Mouse (Mus musculus): ENCODE results near the gene Sec24d. TPM values are rescaled to one million over a fixed set of nuclear protein-coding genes. Genes with fewer than 3 reads are reported as not detected.

The Sec24d gene
- total RNA-seq (2021): 10 to 100 TPM; 25.2 to 29.3 TPM
- long read RNA-seq, transcript Sec24d-201 (23 exons, 3,903 nt): major isoform, 5 of 11 reads
- long read RNA-seq, partial matches to known transcripts: 6 of 11 reads
- long read RNA-seq, other reads (novel, unspliced or antisense): 0 of 11 reads

- peak; percentile 76 to 84 for DNase-seq (ENCODE audit: low spot score in 2 of 2)
Observed at GRCm38 (mm10) chr3:123266753-123267651, at the start of gene Sec24d. TSS of gene Sec24d (plus strand) at chr3:123267455.

GRCm38 (mm10) chr3:123218646-123219045, 48.6 kb upstream of the Sec24d start:
- DNase-seq (ENCODE audit: low spot score in 2 of 2): no peak

- DNase-seq (ENCODE audit: low spot score in 2 of 2): no peak
Observed at GRCm38 (mm10) chr3:123227276-123227675, 40.0 kb upstream of the Sec24d start.

- DNase-seq (ENCODE audit: low spot score in 2 of 2): no peak
Observed at GRCm38 (mm10) chr3:123231639-123232038, 35.6 kb upstream of the Sec24d start.

- peak; percentile 28 to 56 for DNase-seq (ENCODE audit: low spot score in 2 of 2)
Observed at GRCm38 (mm10) chr3:123234191-123234836, 32.9 kb upstream of the Sec24d start.

GRCm38 (mm10) chr3:123235495-123235894, 31.8 kb upstream of the Sec24d start:
- DNase-seq (ENCODE audit: low spot score in 2 of 2): no peak

- peak; percentile 26 to 48 for DNase-seq (ENCODE audit: low spot score in 2 of 2)
Observed at GRCm38 (mm10) chr3:123235921-123236320, 31.3 kb upstream of the Sec24d start, which contains the start of gene Synpo2. TSS of gene Synpo2 (minus strand) at chr3:123236149.

GRCm38 (mm10) chr3:123237039-123237438, 30.2 kb upstream of the Sec24d start:
- no peak for DNase-seq (ENCODE audit: low spot score in 2 of 2)

GRCm38 (mm10) chr3:123237446-123237845, 29.8 kb upstream of the Sec24d start:
- no peak for DNase-seq (ENCODE audit: low spot score in 2 of 2)

GRCm38 (mm10) chr3:123244376-123244775, 22.9 kb upstream of the Sec24d start:
- no peak for DNase-seq (ENCODE audit: low spot score in 2 of 2)

GRCm38 (mm10) chr3:123245646-123246045, 21.6 kb upstream of the Sec24d start:
- DNase-seq (ENCODE audit: low spot score in 2 of 2): no peak

- DNase-seq (ENCODE audit: low spot score in 2 of 2): no peak
Observed at GRCm38 (mm10) chr3:123256181-123257101, 10.8 kb upstream of the Sec24d start.

- DNase-seq (ENCODE audit: low spot score in 2 of 2): no peak
Observed at GRCm38 (mm10) chr3:123258709-123259108, 8.5 kb upstream of the Sec24d start.

- DNase-seq (ENCODE audit: low spot score in 2 of 2): peak; percentile 25 to 36
Observed at GRCm38 (mm10) chr3:123264706-123265105, 2.5 kb upstream of the Sec24d start.

- peak; percentile 63 to 68 for DNase-seq (ENCODE audit: low spot score in 2 of 2)
Observed at GRCm38 (mm10) chr3:123267741-123268201, 516 bp downstream of the Sec24d start.

GRCm38 (mm10) chr3:123282866-123283615, 15.8 kb downstream of the Sec24d start:
- DNase-seq (ENCODE audit: low spot score in 2 of 2): no peak

GRCm38 (mm10) chr3:123284284-123284683, 17.0 kb downstream of the Sec24d start:
- no peak for DNase-seq (ENCODE audit: low spot score in 2 of 2)

GRCm38 (mm10) chr3:123285649-123286048, 18.4 kb downstream of the Sec24d start:
- no peak for DNase-seq (ENCODE audit: low spot score in 2 of 2)

- DNase-seq (ENCODE audit: low spot score in 2 of 2): no peak
Observed at GRCm38 (mm10) chr3:123288856-123289570, 21.8 kb downstream of the Sec24d start.

All from layer of hippocampus, postnatal 10 days (tissue).